Comparison of ENCODE assay signal across 8 mouse cellular contexts in genomic region chr19:47731071-47731881, GRCm38 (mm10). TPM values are rescaled to one million over a fixed set of nuclear protein-coding genes. Genes with fewer than 3 reads are reported as not detected.
DNase-seq lines count a peak whose midpoint lies in the region; ATAC-seq and TF ChIP-seq lines count a peak whose summit lies in the region.

Gene Sfr1 (plus strand): TSS chr19:47731682.

- peak; percentile 97 for DNase-seq in A20 (ENCODE audit: low read depth, low spot score)
- DNase-seq in heart, adult 9 months (ENCODE audit: low spot score in 2 of 2), result peak; percentile 99
- peak; percentile 98 to 99 for DNase-seq in monocyte, adult 2 months (ENCODE audit: low read depth in 1 of 2, low spot score in 2 of 2)
- DNase-seq in spleen, postnatal 36 days (ENCODE audit: low spot score in 2 of 2), result peak; percentile 99

- ATAC-seq in kidney, embryonic 14.5 days (ENCODE audit: low FRiP score, low TSS enrichment), result peak; percentile 98
- peak; percentile 96 for ATAC-seq in limb, embryonic 15.5 days (ENCODE audit: insufficient number of reproducible peaks, low FRiP score, low TSS enrichment, low read depth)

- H3K4me2 ChIP-seq in kidney, embryonic 14.5 days (replicated peaks; ENCODE audit: low read depth, low read length), result peak within 1 kb of the TSS; percentile 74
- peak within 1 kb of the TSS; percentile 61 for H3K4me2 ChIP-seq in limb, embryonic 15.5 days

- H3K9me3 ChIP-seq in kidney, embryonic 14.5 days (ENCODE audit: control insufficient read depth, low read length), result no peaks in the 10 kb centered on the region
- no peaks in the 10 kb centered on the region for H3K9me3 ChIP-seq in limb, embryonic 15.5 days

- H3K27me3 ChIP-seq in kidney, embryonic 14.5 days (ENCODE audit: control insufficient read depth, insufficient read depth, low read length), result no peaks in the 10 kb centered on the region
- no peaks in the 10 kb centered on the region for H3K27me3 ChIP-seq in limb, embryonic 15.5 days

- peak within 1 kb of the TSS; percentile 75 for H3K9ac ChIP-seq in kidney, embryonic 14.5 days (ENCODE audit: low read depth, low read length)
- peak within 1 kb of the TSS; percentile 82 for H3K9ac ChIP-seq in limb, embryonic 15.5 days

- TF ChIP-seq POLR2A in bone marrow macrophage, adult 2 months (IDR thresholded peaks at IDR 0.05; ENCODE audit: borderline replicate concordance, low read depth, low read length), result no peak
- peak; percentile 94 for TF ChIP-seq POLR2A in embryonic fibroblast, embryonic 13.5 days (IDR thresholded peaks at IDR 0.05; ENCODE audit: low read depth, low read length)

- 1% methylated on average over 69 of the region's 72 CpGs for WGBS in kidney, embryonic 14.5 days
- under 1% methylated on average over 59 of the region's 72 CpGs for WGBS in limb, embryonic 15.5 days

- peaks cover 39% of the 10 kb centered on the region for H3K36me3 ChIP-seq in kidney, embryonic 14.5 days (ENCODE audit: control insufficient read depth, insufficient read depth, low read length)
- peaks cover 31% of the 10 kb centered on the region for H3K36me3 ChIP-seq in limb, embryonic 15.5 days

- H3K4me1 ChIP-seq in bone marrow macrophage, adult 2 months (ENCODE audit: control insufficient read depth, insufficient read depth, low read length), result peaks cover 2% of the 10 kb centered on the region; the same call in 1 of the 2 replicates
- H3K4me1 ChIP-seq in embryonic fibroblast, embryonic 13.5 days (ENCODE audit: control insufficient read depth, insufficient read depth, low read length), result peaks cover 7% of the 10 kb centered on the region
- peaks cover 10% of the 10 kb centered on the region for H3K4me1 ChIP-seq in kidney, embryonic 14.5 days (ENCODE audit: control insufficient read depth, insufficient read depth, low read length)
- H3K4me1 ChIP-seq in limb, embryonic 15.5 days, result peaks cover 36% of the 10 kb centered on the region

- H3K4me3 ChIP-seq in bone marrow macrophage, adult 2 months (ENCODE audit: insufficient read depth, low read length), result peak within 1 kb of the TSS; percentile 98
- peak within 1 kb of the TSS; percentile 90 for H3K4me3 ChIP-seq in embryonic fibroblast, embryonic 13.5 days (ENCODE audit: insufficient read depth, low read length)
- H3K4me3 ChIP-seq in kidney, embryonic 14.5 days (ENCODE audit: low read length), result peak within 1 kb of the TSS; percentile 80
- H3K4me3 ChIP-seq in limb, embryonic 15.5 days, result peak within 1 kb of the TSS; percentile 75

- TF ChIP-seq CTCF in bone marrow macrophage, adult 2 months (IDR thresholded peaks at IDR 0.05; ENCODE audit: low read depth, low read length), result peak; percentile 22; the same call in 1 of the 2 replicates
- TF ChIP-seq CTCF in embryonic fibroblast, embryonic 13.5 days (IDR thresholded peaks at IDR 0.05; ENCODE audit: borderline replicate concordance, insufficient read depth, low read length), result peak; percentile 50; the same call in 1 of the 2 replicates

- H3K27ac ChIP-seq in bone marrow macrophage, adult 2 months (ENCODE audit: insufficient read depth, low read depth, low read length), result peak within 1 kb of the TSS; percentile 75
- H3K27ac ChIP-seq in embryonic fibroblast, embryonic 13.5 days (ENCODE audit: insufficient read depth, low read length), result peak within 1 kb of the TSS; percentile 98
- H3K27ac ChIP-seq in kidney, embryonic 14.5 days (ENCODE audit: low read depth, low read length), result peak within 1 kb of the TSS; percentile 97
- peak within 1 kb of the TSS; percentile 98 for H3K27ac ChIP-seq in limb, embryonic 15.5 days

RNA-seq across cellular contexts. Expression of gene Sfr1, which starts in this region (rescaled TPM):
- 105 and 108 TPM in 2 replicates for polyA plus RNA-seq in bone marrow macrophage, adult 2 months (2012; ENCODE audit: insufficient read depth, insufficient read length, missing spikeins)
- 197 and 217 TPM in 2 replicates for polyA plus RNA-seq in embryonic fibroblast, embryonic 13.5 days (2011; ENCODE audit: insufficient read length, low read depth, missing spikeins)
- polyA plus RNA-seq in kidney, embryonic 14.5 days (2014; fragmentation: Nextera tagmentation; extraction: Ambion mirVana), result 268 and 309 TPM in 2 replicates
- polyA plus RNA-seq in limb, embryonic 15.5 days (2015; fragmentation: Nextera tagmentation; extraction: Ambion mirVana), result 272 and 284 TPM in 2 replicates

Comparison
In these comparisons a context has a peak if more than half of its experiments do, and no peak if none do; other contexts are left out.
1. Peak in every context shown above with its lines: DNase-seq, ATAC-seq, H3K4me3 ChIP-seq and H3K27ac ChIP-seq.